Mouse (Mus musculus): Measurements from ENCODE around the gene H2al1i. TPM values are rescaled to one million over a fixed set of nuclear protein-coding genes. Genes with fewer than 3 reads are reported as not detected.
"Not testable (repeated sequence)": the region's sequence is repeated elsewhere in the genome, so short reads cannot be mapped to it uniquely, and the experiment has no call there.

Gene H2al1i
- not detected in 2 replicates for polyA plus RNA-seq (2014; fragmentation: Nextera tagmentation; extraction: Ambion mirVana)

- DNase-seq (ENCODE audit: low spot score); H3K4me2 ChIP-seq (ENCODE audit: low read depth, low read length, severe bottlenecking); H3K9ac ChIP-seq (ENCODE audit: low read length); H3K9me3 ChIP-seq (ENCODE audit: control insufficient read depth, low read length); H3K36me3 ChIP-seq (ENCODE audit: control insufficient read depth, insufficient read depth, low read length); ATAC-seq (replicated peaks; ENCODE audit: low FRiP score); H3K27ac ChIP-seq (ENCODE audit: low read depth, low read length); H3K4me1 ChIP-seq (replicated peaks; ENCODE audit: control insufficient read depth, insufficient read depth, low read length); H3K27me3 ChIP-seq (ENCODE audit: control insufficient read depth, insufficient read depth, low read length); H3K4me3 ChIP-seq (ENCODE audit: low read depth, low read length): not testable (repeated sequence)
- WGBS, result 90% methylated on average over 2 of the region's 5 CpGs
Measured at GRCm38 (mm10) chrX:11324359-11324758, at the start of gene H2al1i. Gene H2al1i, plus strand, starts transcription at chrX:11324659.

- Histone ChIP-seq H3K4me3 (ENCODE audit: low read depth, low read length) (no peak overlapping the region), H3K27me3 (ENCODE audit: control insufficient read depth, insufficient read depth, low read length) (no peaks in the 10 kb centered on the region), H3K27ac (ENCODE audit: low read depth, low read length) (no peak overlapping the region), H3K4me1 (replicated peaks; ENCODE audit: control insufficient read depth, insufficient read depth, low read length) (no peaks in the 10 kb centered on the region), H3K9ac (ENCODE audit: low read length) (no peak overlapping the region), H3K9me3 (ENCODE audit: control insufficient read depth, low read length) (no peaks in the 10 kb centered on the region), H3K36me3 (ENCODE audit: control insufficient read depth, insufficient read depth, low read length) (no peaks in the 10 kb centered on the region), H3K4me2 (ENCODE audit: low read depth, low read length, severe bottlenecking) (no peak overlapping the region)
- DNase-seq (ENCODE audit: low spot score) (no peak), ATAC-seq (replicated peaks; ENCODE audit: low FRiP score) (no peak)
- WGBS, result 79% methylated on average over 6 of the region's 6 CpGs
Measured at GRCm38 (mm10) chrX:11277083-11277482, 47.4 kb upstream of the H2al1i start.

DNA sequence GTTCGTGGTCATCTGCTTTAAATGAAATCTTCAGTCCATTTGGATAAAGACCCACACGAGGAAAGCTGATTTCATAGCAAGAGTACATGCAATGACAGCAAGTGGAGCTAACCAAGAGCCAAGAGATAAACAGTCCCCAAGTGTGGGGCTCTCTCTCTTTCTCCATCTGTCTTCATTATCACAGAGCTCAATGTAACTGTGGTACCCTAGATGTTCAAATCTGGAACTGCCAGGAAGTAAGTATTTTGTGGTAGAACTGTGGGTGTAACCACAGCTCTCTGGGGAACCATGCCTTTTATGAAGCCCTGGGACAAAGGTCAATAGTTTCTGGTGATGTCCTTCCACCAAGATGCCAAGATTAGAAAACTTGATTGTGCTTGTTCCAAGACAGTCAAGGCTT, 43.7 kb upstream of the H2al1i start:
- no peaks in the 10 kb centered on the region for H3K4me1 ChIP-seq (replicated peaks; ENCODE audit: control insufficient read depth, insufficient read depth, low read length)
- H3K36me3 ChIP-seq (ENCODE audit: control insufficient read depth, insufficient read depth, low read length), result no peaks in the 10 kb centered on the region
- H3K9me3 ChIP-seq (ENCODE audit: control insufficient read depth, low read length), result no peaks in the 10 kb centered on the region
- ATAC-seq (replicated peaks; ENCODE audit: low FRiP score) (no peak), DNase-seq (ENCODE audit: low spot score) (no peak)
- no peak overlapping the region for H3K9ac ChIP-seq (ENCODE audit: low read length)
- no peaks in the 10 kb centered on the region for H3K27me3 ChIP-seq (ENCODE audit: control insufficient read depth, insufficient read depth, low read length)
- 76% methylated on average over 2 of the region's 2 CpGs for WGBS
- no peak overlapping the region for H3K4me3 ChIP-seq (ENCODE audit: low read depth, low read length)
- H3K27ac ChIP-seq (ENCODE audit: low read depth, low read length), result no peak overlapping the region
- H3K4me2 ChIP-seq (ENCODE audit: low read depth, low read length, severe bottlenecking), result no peak overlapping the region

GRCm38 (mm10) chrX:11288306-11288882, 36.1 kb upstream of the H2al1i start:
- 82% methylated on average over 14 of the region's 14 CpGs for WGBS
- H3K4me2 ChIP-seq (ENCODE audit: low read depth, low read length, severe bottlenecking), result no peak overlapping the region
- no peaks in the 10 kb centered on the region for H3K27me3 ChIP-seq (ENCODE audit: control insufficient read depth, insufficient read depth, low read length)
- H3K36me3 ChIP-seq (ENCODE audit: control insufficient read depth, insufficient read depth, low read length), result no peaks in the 10 kb centered on the region
- H3K9ac ChIP-seq (ENCODE audit: low read length), result no peak overlapping the region
- DNase-seq (ENCODE audit: low spot score) (no peak), ATAC-seq (replicated peaks; ENCODE audit: low FRiP score) (no peak)
- H3K4me1 ChIP-seq (replicated peaks; ENCODE audit: control insufficient read depth, insufficient read depth, low read length), result no peaks in the 10 kb centered on the region
- H3K27ac ChIP-seq (ENCODE audit: low read depth, low read length), result no peak overlapping the region
- H3K9me3 ChIP-seq (ENCODE audit: control insufficient read depth, low read length), result no peaks in the 10 kb centered on the region; the same call in 1 of the 2 replicates
- H3K4me3 ChIP-seq (ENCODE audit: low read depth, low read length), result no peak overlapping the region

DNA sequence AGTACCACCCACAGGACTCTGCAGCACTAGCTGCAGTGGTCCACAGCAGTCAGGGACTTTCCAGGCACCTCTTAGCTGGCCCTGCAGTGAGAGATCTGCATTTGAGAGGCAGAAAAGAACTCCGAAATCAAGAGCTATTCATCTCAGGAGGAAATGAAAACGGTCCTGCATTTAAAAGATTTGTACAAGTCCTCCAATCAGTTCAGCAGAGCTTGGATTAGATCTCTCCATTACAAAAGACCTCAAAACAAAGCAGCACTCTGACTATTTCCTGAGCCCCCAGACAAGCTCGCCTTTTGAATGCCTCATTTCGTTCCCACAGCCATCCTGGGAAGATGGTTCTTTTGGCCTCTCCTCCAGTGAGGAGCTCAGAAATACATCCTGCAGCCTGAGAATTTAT, 35.2 kb upstream of the H2al1i start:
- H3K27me3 ChIP-seq (ENCODE audit: control insufficient read depth, insufficient read depth, low read length), result no peaks in the 10 kb centered on the region
- ATAC-seq (replicated peaks; ENCODE audit: low FRiP score), result no peak
- H3K4me3 ChIP-seq (ENCODE audit: low read depth, low read length), result no peak overlapping the region
- H3K4me1 ChIP-seq (replicated peaks; ENCODE audit: control insufficient read depth, insufficient read depth, low read length), result no peaks in the 10 kb centered on the region
- DNase-seq (ENCODE audit: low spot score), result no peak
- no peaks in the 10 kb centered on the region for H3K36me3 ChIP-seq (ENCODE audit: control insufficient read depth, insufficient read depth, low read length)
- WGBS, result 30% methylated on average over 4 of the region's 4 CpGs
- H3K9me3 ChIP-seq (ENCODE audit: control insufficient read depth, low read length), result no peaks in the 10 kb centered on the region; the same call in 1 of the 2 replicates
- H3K4me2 ChIP-seq (ENCODE audit: low read depth, low read length, severe bottlenecking), result no peak overlapping the region
- no peak overlapping the region for H3K27ac ChIP-seq (ENCODE audit: low read depth, low read length)
- no peak overlapping the region for H3K9ac ChIP-seq (ENCODE audit: low read length)

DNA sequence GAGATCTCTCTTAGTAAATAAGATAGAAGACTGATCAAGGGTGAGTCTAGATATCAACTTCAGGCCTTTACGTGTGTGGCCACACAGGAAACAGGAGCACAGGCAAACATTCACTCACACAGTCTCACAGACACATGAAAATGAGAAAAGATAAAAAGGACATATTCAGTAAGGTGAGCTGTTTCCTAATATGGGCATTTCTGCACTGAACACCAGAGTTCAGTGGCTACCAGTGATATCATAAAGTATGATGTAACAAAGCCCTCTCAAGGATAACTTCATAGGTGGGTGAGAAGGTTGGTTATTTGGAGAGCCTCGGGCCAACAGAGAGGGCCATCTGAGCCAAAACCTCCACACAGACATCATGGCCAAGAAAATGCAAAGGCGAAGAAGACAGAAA, 25.5 kb upstream of the H2al1i start, which contains the start of gene H2al1a:
Gene H2al1a, plus strand, starts transcription at position 301 of the 400 bp plus-strand sequence.
- H3K9me3 ChIP-seq (ENCODE audit: control insufficient read depth, low read length); DNase-seq (ENCODE audit: low spot score); H3K4me2 ChIP-seq (ENCODE audit: low read depth, low read length, severe bottlenecking); H3K4me1 ChIP-seq (replicated peaks; ENCODE audit: control insufficient read depth, insufficient read depth, low read length); H3K36me3 ChIP-seq (ENCODE audit: control insufficient read depth, insufficient read depth, low read length); H3K4me3 ChIP-seq (ENCODE audit: low read depth, low read length); ATAC-seq (replicated peaks; ENCODE audit: low FRiP score); H3K27me3 ChIP-seq (ENCODE audit: control insufficient read depth, insufficient read depth, low read length); H3K9ac ChIP-seq (ENCODE audit: low read length); H3K27ac ChIP-seq (ENCODE audit: low read depth, low read length): not testable (repeated sequence)
- WGBS, result no CpG with 5 or more reads among the region's 3 CpGs

- not testable (repeated sequence) for H3K27me3 ChIP-seq (ENCODE audit: control insufficient read depth, insufficient read depth, low read length); H3K4me2 ChIP-seq (ENCODE audit: low read depth, low read length, severe bottlenecking); ATAC-seq (replicated peaks; ENCODE audit: low FRiP score); H3K36me3 ChIP-seq (ENCODE audit: control insufficient read depth, insufficient read depth, low read length); H3K9me3 ChIP-seq (ENCODE audit: control insufficient read depth, low read length); H3K4me1 ChIP-seq (replicated peaks; ENCODE audit: control insufficient read depth, insufficient read depth, low read length); DNase-seq (ENCODE audit: low spot score); H3K9ac ChIP-seq (ENCODE audit: low read length); H3K4me3 ChIP-seq (ENCODE audit: low read depth, low read length); H3K27ac ChIP-seq (ENCODE audit: low read depth, low read length)
- 94% methylated on average over 1 of the region's 3 CpGs for WGBS
Measured at GRCm38 (mm10) chrX:11302132-11302531, 22.3 kb upstream of the H2al1i start, which contains the start of gene H2al1b. Gene H2al1b, plus strand, starts transcription at chrX:11302432.

- not testable (repeated sequence) for H3K4me3 ChIP-seq (ENCODE audit: low read depth, low read length); H3K36me3 ChIP-seq (ENCODE audit: control insufficient read depth, insufficient read depth, low read length); H3K4me2 ChIP-seq (ENCODE audit: low read depth, low read length, severe bottlenecking); H3K9me3 ChIP-seq (ENCODE audit: control insufficient read depth, low read length); ATAC-seq (replicated peaks; ENCODE audit: low FRiP score); H3K27me3 ChIP-seq (ENCODE audit: control insufficient read depth, insufficient read depth, low read length); H3K4me1 ChIP-seq (replicated peaks; ENCODE audit: control insufficient read depth, insufficient read depth, low read length); DNase-seq (ENCODE audit: low spot score); H3K9ac ChIP-seq (ENCODE audit: low read length); H3K27ac ChIP-seq (ENCODE audit: low read depth, low read length)
- WGBS, result 92% methylated on average over 1 of the region's 6 CpGs
Measured at GRCm38 (mm10) chrX:11305355-11305754, 19.1 kb upstream of the H2al1i start, which contains the start of gene H2al1c. Gene H2al1c, plus strand, starts transcription at chrX:11305655.

- ATAC-seq (replicated peaks; ENCODE audit: low FRiP score); H3K36me3 ChIP-seq (ENCODE audit: control insufficient read depth, insufficient read depth, low read length); H3K9ac ChIP-seq (ENCODE audit: low read length); H3K4me3 ChIP-seq (ENCODE audit: low read depth, low read length); H3K4me2 ChIP-seq (ENCODE audit: low read depth, low read length, severe bottlenecking); H3K4me1 ChIP-seq (replicated peaks; ENCODE audit: control insufficient read depth, insufficient read depth, low read length); H3K27ac ChIP-seq (ENCODE audit: low read depth, low read length); H3K27me3 ChIP-seq (ENCODE audit: control insufficient read depth, insufficient read depth, low read length); H3K9me3 ChIP-seq (ENCODE audit: control insufficient read depth, low read length); DNase-seq (ENCODE audit: low spot score): not testable (repeated sequence)
- WGBS, result no CpG with 5 or more reads among the region's 6 CpGs
Measured at GRCm38 (mm10) chrX:11308524-11308923, 15.9 kb upstream of the H2al1i start, which contains the start of gene H2al1d. Gene H2al1d, plus strand, starts transcription at chrX:11308824.

All from forebrain, embryonic 11.5 days (tissue).